Mouse (Mus musculus): ENCODE data around the gene Gltp. TPM values are rescaled to one million over a fixed set of nuclear protein-coding genes. Genes with fewer than 3 reads are reported as not detected.
A peak's percentile ranks its signal among the peaks of the same experiment; 100 is the strongest.

The Gltp gene
- total RNA-seq, 2 experiments from 2014 or later = 6.7 to 10.8 TPM

DNA sequence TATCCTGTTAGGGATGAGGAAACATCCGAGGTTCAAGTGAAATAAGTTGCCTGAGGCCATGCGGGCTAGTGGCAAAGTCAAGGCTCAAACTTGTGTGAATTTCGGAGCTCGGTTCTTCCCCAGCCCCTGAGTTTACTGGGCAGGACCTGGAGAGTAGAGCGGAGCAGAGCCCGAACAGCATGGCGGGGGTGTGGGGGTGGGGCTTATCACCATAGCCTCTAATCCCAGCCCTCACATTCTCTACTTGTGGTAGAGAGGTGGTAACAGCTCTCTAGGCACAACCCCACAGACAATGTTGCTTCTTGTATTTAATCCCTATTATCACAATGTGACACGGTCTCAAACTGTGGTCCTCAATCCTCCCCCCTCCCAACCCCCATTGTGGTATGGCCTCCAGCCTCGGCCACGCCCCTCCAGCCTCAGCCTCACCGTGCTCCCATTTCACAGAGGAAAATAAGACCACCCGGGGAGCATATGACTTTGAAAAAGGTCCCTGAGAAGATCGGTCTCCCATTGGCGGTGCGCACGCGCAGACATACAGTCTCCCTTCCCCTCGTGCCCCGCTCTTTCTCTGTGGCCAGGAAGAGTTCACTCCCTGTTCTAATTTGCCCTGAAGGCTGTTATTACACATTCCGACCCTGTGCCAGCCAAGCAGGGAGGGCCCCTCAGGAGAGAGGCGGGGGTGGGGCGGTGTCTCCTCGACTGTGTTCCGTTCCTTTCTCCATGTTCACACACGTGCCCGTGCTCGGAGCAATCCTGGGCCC is 43.4 kb downstream of the Gltp start:
- peak; percentile 44 for DNase-seq
- TF ChIP-seq CTCF (IDR thresholded peaks at IDR 0.05) = no peak
- Histone ChIP-seq H3K4me3 (peak overlapping the region; percentile 58), H3K27ac (peak overlapping the region; percentile 76)
- intact Hi-C loops (cut with DNase I) = no loop called here

DNA sequence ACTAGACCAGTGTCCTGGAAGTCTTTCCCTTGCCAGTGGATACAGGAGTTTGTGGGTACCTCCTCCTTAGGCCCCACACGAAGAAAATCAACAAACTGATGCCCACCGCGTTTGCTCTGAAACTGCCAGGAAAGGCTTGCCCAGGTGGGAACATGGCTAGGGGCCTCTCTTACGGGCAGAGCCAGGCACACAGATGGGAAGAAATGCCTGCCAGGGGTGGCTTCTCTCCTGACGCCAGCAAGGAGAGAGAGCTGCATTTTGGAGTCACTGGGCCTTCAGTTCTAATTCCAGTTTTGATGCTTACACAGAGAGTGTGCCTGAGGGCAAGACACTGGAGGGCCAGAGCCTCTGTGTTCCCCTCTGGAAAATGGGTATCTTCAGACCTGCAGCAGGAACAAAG is 44.9 kb downstream of the Gltp start:
- TF ChIP-seq CTCF (IDR thresholded peaks at IDR 0.05) = no peak

DNA sequence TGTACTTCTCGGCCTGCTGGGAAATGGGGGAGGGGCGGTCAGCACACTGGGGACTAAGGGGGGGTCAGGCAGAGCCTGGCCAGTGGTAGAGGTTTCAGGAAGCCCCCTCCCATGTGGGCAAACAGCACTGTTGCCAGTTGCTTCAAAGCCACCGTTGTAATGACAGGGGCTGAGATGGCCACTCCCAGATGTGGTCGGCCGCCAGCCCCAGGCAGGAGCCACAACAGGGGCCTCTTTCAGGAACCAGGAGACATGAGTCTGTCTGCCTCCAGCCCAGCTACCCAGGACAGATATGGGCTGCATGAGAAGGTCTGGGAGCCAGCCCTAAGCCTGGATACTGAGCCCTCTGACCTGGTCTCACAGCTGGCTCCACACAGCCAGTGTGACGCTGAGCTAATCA is 45.9 kb downstream of the Gltp start:
- Histone ChIP-seq H3K4me3 (no peak overlapping the region), H3K27ac (no peak overlapping the region)
- DNase-seq = no peak
- intact Hi-C loops (cut with DNase I) = no loop called here
- TF ChIP-seq CTCF (IDR thresholded peaks at IDR 0.05) = no peak

More for the DNA sequence above, 44.9 kb downstream of the Gltp start:
- intact Hi-C loops (cut with DNase I) = no loop called here
- no peak for DNase-seq
- Histone ChIP-seq H3K27ac (no peak overlapping the region), H3K4me3 (no peak overlapping the region)

GRCm38 (mm10) chr5:114640809-114641208 is 50.0 kb downstream of the Gltp start:
- intact Hi-C loops (cut with DNase I) = no loop called here
- Histone ChIP-seq H3K27ac (no peak overlapping the region), H3K4me3 (no peak overlapping the region)
- no peak for DNase-seq
- no peak for TF ChIP-seq CTCF (IDR thresholded peaks at IDR 0.05)

- no peak for TF ChIP-seq CTCF (IDR thresholded peaks at IDR 0.05)
- Histone ChIP-seq H3K4me3 (peak overlapping the region; percentile 13), H3K27ac (peak overlapping the region; percentile 20; the same call in 1 of the 2 replicates)
- intact Hi-C loops (cut with DNase I) = loop anchor here (1.0 kb wide), 1 partner anchor 28 kb away; no protein-coding TSS in a partner anchor
- DNase-seq = no peak
These were observed 51.2 kb downstream of the Gltp start for GRCm38 (mm10) chr5:114639645-114639957.

DNA sequence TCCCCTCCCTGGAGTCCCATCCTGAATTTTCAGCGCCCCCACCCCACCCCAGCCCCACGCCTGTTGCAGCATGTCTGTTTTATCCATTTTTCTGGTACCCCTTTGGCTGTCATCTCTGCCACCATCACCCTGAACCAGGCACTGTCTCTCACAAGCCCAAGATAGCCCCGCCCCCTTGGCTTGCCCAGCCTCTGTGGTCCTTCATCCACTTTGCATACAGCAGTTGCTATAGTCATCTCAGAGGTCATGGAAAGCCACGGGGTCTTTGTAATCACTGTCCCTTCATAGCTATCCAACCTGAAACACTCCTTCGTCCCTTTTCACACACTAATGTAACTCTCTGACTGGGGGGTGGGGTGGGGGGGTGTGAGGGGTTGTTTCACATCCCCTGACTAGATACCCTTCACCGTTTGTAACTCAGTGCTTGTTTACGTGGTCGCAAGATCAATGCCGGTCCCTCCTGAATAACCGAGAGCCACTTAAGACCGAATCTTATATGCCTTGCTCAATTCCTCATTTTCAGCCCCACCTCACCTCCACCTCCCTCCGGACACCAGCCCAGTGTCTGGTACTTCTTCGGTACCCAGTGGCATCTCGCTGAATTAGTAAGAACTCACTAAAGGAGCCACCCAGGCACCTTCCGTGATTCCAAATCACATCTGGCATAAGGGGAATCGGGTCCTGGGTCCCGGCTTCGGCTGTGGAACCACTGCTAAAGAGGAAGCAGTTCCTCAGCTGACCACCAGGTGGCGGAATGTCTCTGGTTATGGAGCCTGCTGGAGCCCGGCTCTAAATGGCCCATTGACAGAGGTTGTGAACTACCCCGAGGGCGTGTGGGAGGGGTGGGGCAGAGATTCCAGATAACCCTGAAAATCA is 51.8 kb downstream of the Gltp start:
- peak overlapping the region; percentile 48 for H3K4me3 ChIP-seq
- H3K27ac ChIP-seq = no peak overlapping the region
- peak; percentile 100 for TF ChIP-seq CTCF (IDR thresholded peaks at IDR 0.05)
- peak; percentile 90 for DNase-seq
- intact Hi-C loops (cut with DNase I) = loop anchor here (1.0 kb wide), 1 partner anchor 28 kb away; no protein-coding TSS in a partner anchor

GRCm38 (mm10) chr5:114636091-114636490 is 54.7 kb downstream of the Gltp start:
- TF ChIP-seq CTCF (IDR thresholded peaks at IDR 0.05) = no peak
- Histone ChIP-seq H3K4me3 (no peak overlapping the region), H3K27ac (no peak overlapping the region)
- intact Hi-C loops (cut with DNase I) = no loop called here
- no peak for DNase-seq

DNA sequence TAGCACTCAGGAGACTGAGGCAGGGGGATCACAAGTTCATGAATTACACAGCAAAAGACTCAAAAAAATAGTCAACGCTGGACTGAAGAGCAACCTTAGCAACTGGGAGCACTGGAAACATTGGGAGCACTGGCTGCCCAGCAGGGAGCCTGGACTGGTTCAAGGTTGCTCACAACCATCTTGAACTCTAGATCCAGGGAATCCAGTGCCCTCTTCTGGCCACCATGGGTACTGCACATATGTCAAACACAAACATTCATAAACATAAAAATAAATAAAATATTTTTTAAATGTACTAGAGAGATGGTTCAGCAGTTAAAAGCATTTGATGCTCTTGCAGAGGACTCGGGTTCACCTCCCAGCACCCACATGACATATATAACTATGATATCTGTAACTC is 59.4 kb downstream of the Gltp start:
- intact Hi-C loops (cut with DNase I) = no loop called here
- no peak for DNase-seq
- Histone ChIP-seq H3K4me3 (no peak overlapping the region), H3K27ac (no peak overlapping the region)
- TF ChIP-seq CTCF (IDR thresholded peaks at IDR 0.05) = peak; percentile 63

DNA sequence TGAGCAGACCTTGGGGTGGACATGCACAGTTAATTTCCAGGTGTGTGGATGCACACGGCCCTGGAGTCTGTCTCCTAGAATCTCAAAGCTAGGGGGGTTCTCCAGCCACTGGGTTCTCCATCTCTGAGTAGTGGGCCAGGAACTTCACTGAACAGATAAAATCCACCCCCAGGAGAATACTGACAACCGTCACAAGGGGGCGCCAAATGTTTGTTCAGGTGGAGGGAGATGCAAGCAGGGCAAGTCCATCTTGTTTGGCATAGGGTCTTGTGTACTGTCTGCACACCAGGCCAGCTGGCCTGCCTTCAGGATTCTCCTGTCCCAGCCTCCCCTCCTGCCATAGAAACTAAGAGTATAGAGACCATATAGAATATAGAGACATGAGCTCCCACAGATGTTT is 65.2 kb downstream of the Gltp start:
- Histone ChIP-seq H3K4me3 (no peak overlapping the region), H3K27ac (no peak overlapping the region)
- peak; percentile 68 for DNase-seq
- TF ChIP-seq CTCF (IDR thresholded peaks at IDR 0.05) = peak; percentile 70
- intact Hi-C loops (cut with DNase I) = no loop called here

GRCm38 (mm10) chr5:114620305-114620704 is 70.5 kb downstream of the Gltp start:
- no peak overlapping the region for H3K4me3 ChIP-seq
- no peak overlapping the region for H3K27ac ChIP-seq
- intact Hi-C loops (cut with DNase I) = no loop called here
- peak; percentile 67 for TF ChIP-seq CTCF (IDR thresholded peaks at IDR 0.05)
- DNase-seq = no peak

Small RNA genes within 50 kb of the gene (microRNA-seq; reads per million reads assigned to microRNA genes)
- not detected for gene Mir7028

Other genes starting within 250 kb of the Gltp start
- 10 to 100 TPM; 17.3 to 19.0 TPM for gene Mmab, start 246.9 kb downstream of the Gltp start, total RNA-seq (2021)
- 10 to 100 TPM in 1 of 2 experiments, 1 to 10 TPM in 1; 9.6 to 10.3 TPM for gene Mvk, start 246.7 kb downstream of the Gltp start, total RNA-seq (2021)
- gene Fam222a, start 123.0 kb downstream of the Gltp start, total RNA-seq (2021) = 1 to 10 TPM in 1 of 2 experiments, under 1 TPM in 1; 0.18 to 1.1 TPM
- gene Trpv4, start 32.6 kb downstream of the Gltp start, total RNA-seq (2021) = 1 to 10 TPM; 1.9 to 2.0 TPM
- 1 to 10 TPM; 3.6 to 3.8 TPM for gene Tchp, start 16.8 kb upstream of the Gltp start, total RNA-seq (2021)
- 10 to 100 TPM; 15.4 to 19.6 TPM for gene Ankrd13a, start 83.7 kb upstream of the Gltp start, total RNA-seq (2021)
- 10 to 100 TPM; 17.3 to 20.1 TPM for gene Git2, start 84.5 kb upstream of the Gltp start, total RNA-seq (2021)
- 1 to 10 TPM; 3.9 to 4.6 TPM for gene 1500011B03Rik, start 132.5 kb upstream of the Gltp start, total RNA-seq (2021)
- not detected for gene 4930519G04Rik, start 162.7 kb upstream of the Gltp start, total RNA-seq (2021)
- not detected for gene Gm9936, start 167.7 kb upstream of the Gltp start, total RNA-seq (2021)
- gene Oasl2, start 206.0 kb upstream of the Gltp start, total RNA-seq (2021) = 1 to 10 TPM; 1.1 to 2.0 TPM
- gene Oasl1, start 232.3 kb upstream of the Gltp start, total RNA-seq (2021) = under 1 TPM in 1 of 2 experiments, not detected in 1; 0.64 TPM

All from gastrocnemius, adult 2 months (tissue).